Mouse (Mus musculus): ENCODE results near the gene AI597479. TPM values are rescaled to one million over a fixed set of nuclear protein-coding genes. Genes with fewer than 3 reads are reported as not detected.

Gene AI597479
- total RNA-seq, 4 experiments from 2014 or later: 15.6 to 21.4 (median 20.1) TPM

- no peak for DNase-seq
Measured at GRCm38 (mm10) chr1:43162394-43162793, 63.9 kb downstream of the AI597479 start.

- DNase-seq: no peak
Measured at GRCm38 (mm10) chr1:43163084-43163466, 64.6 kb downstream of the AI597479 start.

GRCm38 (mm10) chr1:43163467-43164418 is 65.2 kb downstream of the AI597479 start:
- peak; percentile 49 for DNase-seq

GRCm38 (mm10) chr1:43164582-43164981 is 66.1 kb downstream of the AI597479 start:
- no peak for DNase-seq

Other genes with a start within 250 kb of the AI597479 start
- 10 to 100 TPM; 63.9 to 74.0 (median 69.5) TPM for gene Mrps9, start 247.5 kb upstream of the AI597479 start, total RNA-seq (2022)
- 1 to 10 TPM; 2.2 to 5.4 (median 3.4) TPM for gene Gpr45, start 145.8 kb upstream of the AI597479 start, total RNA-seq (2022)
- 10 to 100 TPM; 34.5 to 43.4 (median 39.3) TPM for gene Tgfbrap1, start 73 bp upstream of the AI597479 start, total RNA-seq (2022)
- gene Fhl2, start 98.3 kb downstream of the AI597479 start, total RNA-seq (2022): 10 to 100 TPM; 23.3 to 37.9 (median 32.1) TPM